Mouse (Mus musculus) MEL (cell line): ENCODE data around the gene Thap8. TPM values are rescaled to one million over a fixed set of nuclear protein-coding genes. Genes with fewer than 3 reads are reported as not detected.

Experiments
- DNase-seq: peaks from one replicate; pipeline ENCODE4 v3.0.0; 2011; ENCODE audit warnings: low read depth, low spot score
- H3K27ac ChIP-seq: 2 replicates; pipeline ENCODE4 v1.5.1; 2012; ENCODE audit warnings: low read depth, mild to moderate bottlenecking, control low read depth, low read length, moderate library complexity; ENCODE audit not compliant: control insufficient read depth
- H3K27me3 ChIP-seq, 2 experiments: fragments of 150-350 bp in 1 of 2; sonication (generic) in 1 of 2; 2 replicates each; pipeline ENCODE4 v1.6.1; 2012; ENCODE audit warnings: low read length in 2 of 2, mild to moderate bottlenecking in 2 of 2, improper control_type of control experiment in 1 of 2, moderate library complexity in 1 of 2; ENCODE audit not compliant: insufficient read depth in 2 of 2, control insufficient read depth in 1 of 2
- H3K36me3 ChIP-seq, 2 experiments: 2 replicates each; pipeline ENCODE4 v1.6.1; 2012 to 2014; ENCODE audit warnings: low read length in 2 of 2, improper control_type of control experiment in 1 of 2, inconsistent platforms in 1 of 2, mild to moderate bottlenecking in 1 of 2; ENCODE audit not compliant: insufficient read depth in 2 of 2, control insufficient read depth in 1 of 2
- H3K4me1 ChIP-seq, 2 experiments: fragments of 150-350 bp in 1 of 2; sonication (generic) in 1 of 2; 2 replicates each; pipeline ENCODE4 v1.6.1; 2012; ENCODE audit warnings: low read length in 2 of 2, improper control_type of control experiment in 1 of 2, mild to moderate bottlenecking in 1 of 2; ENCODE audit not compliant: insufficient read depth in 2 of 2, control insufficient read depth in 1 of 2
- H3K4me3 ChIP-seq, 2 experiments: fragments of 150-350 bp in 1 of 2; sonication (generic) in 1 of 2; 2 replicates each; pipeline ENCODE4 v1.5.1; 2012; ENCODE audit warnings: low read depth in 2 of 2, low read length in 2 of 2, mild to moderate bottlenecking in 2 of 2, moderate library complexity in 2 of 2, control low read depth in 1 of 2, improper control_type of control experiment in 1 of 2; ENCODE audit not compliant: control insufficient read depth in 1 of 2, insufficient read depth in 1 of 2
- H3K79me2 ChIP-seq: 2 replicates; pipeline ENCODE4 v1.6.1; 2012; ENCODE audit warnings: mild to moderate bottlenecking, low read length, moderate library complexity; ENCODE audit not compliant: control insufficient read depth, poor library complexity, insufficient read depth
- H3K9ac ChIP-seq: 2 replicates; pipeline ENCODE4 v1.6.1; 2012; ENCODE audit warnings: low read depth, mild to moderate bottlenecking, control low read depth, low read length, moderate library complexity; ENCODE audit not compliant: control insufficient read depth, poor library complexity, severe bottlenecking
- H3K9me3 ChIP-seq: fragments of 150-350 bp; sonication (generic); replicated peaks from 2 replicates; pipeline ENCODE4 v1.6.1; 2012; ENCODE audit warnings: mild to moderate bottlenecking, low read length, improper control_type of control experiment, moderate library complexity; ENCODE audit not compliant: insufficient read depth
- CHD2 ChIP-seq: IDR thresholded peaks from 2 replicates; pipeline ENCODE4 v1.6.1; 2011; ENCODE audit warnings: low read length, improper control_type of control experiment
- E2F4 ChIP-seq: IDR thresholded peaks from 2 replicates; pipeline ENCODE4 v1.6.1; 2011; ENCODE audit warnings: low read depth, low read length, improper control_type of control experiment, borderline replicate concordance
- ETS1 ChIP-seq: IDR thresholded peaks from 2 replicates; pipeline ENCODE4 v1.6.1; 2012; ENCODE audit warnings: low read depth, mild to moderate bottlenecking, inconsistent platforms, low read length, improper control_type of control experiment, moderate library complexity
- JUND ChIP-seq: IDR thresholded peaks from 2 replicates; pipeline ENCODE4 v1.6.1; 2011; ENCODE audit warnings: low read depth, mild to moderate bottlenecking, improper control_type of control experiment, low read length
- MAX ChIP-seq: IDR thresholded peaks from 2 replicates; pipeline ENCODE4 v1.6.1; 2011; ENCODE audit warnings: low read length, improper control_type of control experiment
- MAZ ChIP-seq: IDR thresholded peaks from 2 replicates; pipeline ENCODE4 v1.6.1; 2012; ENCODE audit warnings: low read depth, mild to moderate bottlenecking, inconsistent platforms, low read length, improper control_type of control experiment
- MYB ChIP-seq: IDR thresholded peaks from 2 replicates; pipeline ENCODE4 v1.6.1; 2011; ENCODE audit warnings: mild to moderate bottlenecking, low read depth, low read length, improper control_type of control experiment
- MYC ChIP-seq: IDR thresholded peaks from 2 replicates; pipeline ENCODE4 v1.6.1; 2011; ENCODE audit warnings: low read depth, mild to moderate bottlenecking, low read length, improper control_type of control experiment, moderate library complexity
- POLR2AphosphoS5 ChIP-seq: IDR thresholded peaks from 2 replicates; pipeline ENCODE4 v1.6.1; 2012; ENCODE audit warnings: low read depth, borderline replicate concordance, mild to moderate bottlenecking, inconsistent platforms, low read length, moderate library complexity, mixed read lengths
- RCOR1 ChIP-seq: IDR thresholded peaks from 2 replicates; pipeline ENCODE4 v1.6.1; 2012; ENCODE audit warnings: low read depth, mild to moderate bottlenecking, inconsistent platforms, low read length, improper control_type of control experiment
- SMC3 ChIP-seq: IDR thresholded peaks from 2 replicates; pipeline ENCODE4 v1.6.1; 2011; ENCODE audit warnings: low read depth, low read length, improper control_type of control experiment
- TBP ChIP-seq: IDR thresholded peaks from 2 replicates; pipeline ENCODE4 v1.8.0; 2011; ENCODE audit warnings: low read depth, low read length, improper control_type of control experiment
- TCF12 ChIP-seq: IDR thresholded peaks from 2 replicates; pipeline ENCODE4 v1.6.1; 2014; ENCODE audit warnings: low read depth, mild to moderate bottlenecking, inconsistent platforms, low read length, improper control_type of control experiment, moderate library complexity
- UBTF ChIP-seq: IDR thresholded peaks from 2 replicates; pipeline ENCODE4 v1.6.1; 2012; ENCODE audit warnings: low read depth, mild to moderate bottlenecking, inconsistent platforms, low read length, improper control_type of control experiment, moderate library complexity, borderline replicate concordance; ENCODE audit not compliant: insufficient read depth
- USF1 ChIP-seq: IDR thresholded peaks from 2 replicates; pipeline ENCODE4 v1.6.1; 2014; ENCODE audit warnings: low read depth, mild to moderate bottlenecking, inconsistent platforms, low read length, improper control_type of control experiment, moderate library complexity
- ZC3H11A ChIP-seq: IDR thresholded peaks from 2 replicates; pipeline ENCODE4 v1.6.1; 2012; ENCODE audit warnings: low read depth, mild to moderate bottlenecking, inconsistent platforms, low read length, improper control_type of control experiment
- ZMIZ1 ChIP-seq: IDR thresholded peaks from 2 replicates; pipeline ENCODE4 v1.6.1; 2012; ENCODE audit warnings: low read depth, mild to moderate bottlenecking, inconsistent platforms, low read length, improper control_type of control experiment, moderate library complexity
- polyA plus RNA-seq, 2 experiments: library from polyadenylated mRNA; stranded (reverse) in 1 of 2; unstranded in 1 of 2; fragments of >175 nt in 1 of 2; fragments of >200 nt in 1 of 2; gene quantifications; 2 replicates each; pipeline versions ENCODE4 v1.2.1 to v1.2.4; 2012; ENCODE audit warnings: low replicate concordance in 2 of 2, low read depth in 1 of 2; ENCODE audit not compliant: insufficient read length in 2 of 2, insufficient read depth in 1 of 2, missing spikeins in 1 of 2
- total RNA-seq: library from RNA; depleted of rRNA; stranded (reverse); fragments of 300-350 nt; gene quantifications from 2 replicates; pipeline ENCODE4 v1.2.3, GENCODE M21; 2012

Thap8 gene
- total and polyA plus RNA-seq, 3 experiments: 0.46 to 0.73 TPM; not detected in 1

DNA sequence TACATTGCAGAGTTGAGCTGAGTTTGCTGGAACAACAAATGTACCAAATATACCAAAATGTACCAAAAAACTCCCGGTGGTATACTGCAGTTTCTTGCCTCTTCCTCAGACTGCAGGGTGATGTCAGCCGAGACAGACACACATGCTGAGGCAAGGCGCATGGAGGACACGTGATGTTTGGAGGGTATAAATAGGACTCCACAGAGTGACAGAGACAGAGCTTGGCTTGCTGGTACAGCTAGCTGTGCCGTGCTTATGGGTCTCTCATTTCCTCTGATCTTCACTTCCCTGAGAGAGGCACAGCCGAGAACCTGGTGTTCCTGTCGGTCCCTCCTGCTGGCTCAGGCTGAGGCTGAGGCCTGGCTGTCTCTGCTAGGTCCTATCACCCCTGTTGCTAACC is 2.8 kb downstream of the Thap8 start:
- no peak overlapping the region for H3K27ac ChIP-seq
- no peaks in the 10 kb centered on the region for H3K27me3 ChIP-seq
- H3K9ac ChIP-seq: no peak overlapping the region
- no peak for TF ChIP-seq POLR2AphosphoS5
- H3K4me1 ChIP-seq: peaks cover 0 to 8% of the 10 kb centered on the region in 2 experiments; a peak in 1 of 4 replicates
- DNase-seq: no peak
- no peaks in the 10 kb centered on the region for H3K9me3 ChIP-seq
- H3K4me3 ChIP-seq: no peak overlapping the region
- H3K79me2 ChIP-seq: peaks cover 10% of the 10 kb centered on the region
- H3K36me3 ChIP-seq: peaks cover 0 to 11% of the 10 kb centered on the region in 2 experiments; a peak in 2 of 4 replicates

DNA sequence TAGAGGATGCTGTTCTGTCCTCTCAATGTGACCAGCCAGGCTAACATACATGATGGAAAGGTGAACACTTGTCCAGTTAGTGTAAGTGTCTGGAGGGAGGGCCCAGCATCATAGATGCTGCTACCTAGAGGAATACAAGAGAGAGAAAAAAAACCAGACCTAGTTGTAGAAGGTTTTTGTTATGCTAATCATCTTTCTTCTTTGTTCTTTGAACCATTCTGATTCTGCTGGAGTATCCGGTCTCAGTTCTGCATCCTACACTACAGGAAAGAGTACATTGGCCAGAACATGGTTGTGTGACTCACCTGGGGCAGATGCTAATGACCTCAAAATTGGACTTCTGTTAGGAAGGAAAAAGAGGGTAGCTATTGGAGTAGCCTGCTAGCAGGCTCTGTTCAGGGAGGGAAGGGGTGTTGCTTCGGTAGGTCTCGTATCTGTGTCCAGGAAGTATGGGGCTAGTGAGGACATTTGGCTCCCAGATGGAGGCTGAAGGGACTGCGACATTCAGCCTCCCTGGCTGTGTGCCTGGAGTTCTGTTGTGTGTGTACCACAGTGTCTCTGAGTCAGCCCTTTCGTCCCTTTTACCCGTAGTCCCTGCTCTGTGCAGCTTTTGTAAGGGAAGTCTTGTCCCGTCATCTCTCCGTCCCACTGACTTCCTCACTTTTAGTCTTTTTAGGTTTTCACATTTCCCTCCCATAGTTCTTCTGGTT is 7.0 kb downstream of the Thap8 start:
- Histone ChIP-seq H3K79me2 (no peaks in the 10 kb centered on the region), H3K9me3 (no peaks in the 10 kb centered on the region), H3K27ac (no peak overlapping the region), H3K4me1 (peaks cover 0 to 3% of the 10 kb centered on the region in 2 experiments; a peak in 1 of 4 replicates), H3K27me3 (no peaks in the 10 kb centered on the region), H3K9ac (no peak overlapping the region), H3K36me3 (peaks cover 0 to 2% of the 10 kb centered on the region in 2 experiments; a peak in 1 of 4 replicates), H3K4me3 (no peak overlapping the region)
- no peak for DNase-seq
- TF ChIP-seq MYB: no peak
- TF ChIP-seq CHD2: no peak
- no peak for TF ChIP-seq JUND
- no peak for TF ChIP-seq USF1
- TF ChIP-seq MAX: no peak
- TF ChIP-seq SMC3: no peak
- no peak for TF ChIP-seq ETS1
- TF ChIP-seq MYC: no peak
- no peak for TF ChIP-seq ZMIZ1
- TF ChIP-seq RCOR1: no peak
- TF ChIP-seq MAZ: no peak
- no peak for TF ChIP-seq UBTF
- TF ChIP-seq E2F4: no peak
- no peak for TF ChIP-seq TBP
- TF ChIP-seq ZC3H11A: no peak
- TF ChIP-seq TCF12: no peak
